Mouse (Mus musculus) spleen, postnatal 36 days (tissue): ENCODE measurements around the gene Uggt1.

ENCODE experiments used
- DNase-seq, 2 experiments: peaks; one replicate each; pipeline ENCODE4 v3.0.0; 2022; ENCODE audit warnings: low spot score in 2 of 2, mixed read lengths in 1 of 2

The Uggt1 gene

GRCm38 (mm10) chr1:36244058-36244827, at the start of gene Uggt1:
TSS of gene Uggt1 (minus strand) at chr1:36244720.
- peak; percentile 93 to 94 for DNase-seq

DNA sequence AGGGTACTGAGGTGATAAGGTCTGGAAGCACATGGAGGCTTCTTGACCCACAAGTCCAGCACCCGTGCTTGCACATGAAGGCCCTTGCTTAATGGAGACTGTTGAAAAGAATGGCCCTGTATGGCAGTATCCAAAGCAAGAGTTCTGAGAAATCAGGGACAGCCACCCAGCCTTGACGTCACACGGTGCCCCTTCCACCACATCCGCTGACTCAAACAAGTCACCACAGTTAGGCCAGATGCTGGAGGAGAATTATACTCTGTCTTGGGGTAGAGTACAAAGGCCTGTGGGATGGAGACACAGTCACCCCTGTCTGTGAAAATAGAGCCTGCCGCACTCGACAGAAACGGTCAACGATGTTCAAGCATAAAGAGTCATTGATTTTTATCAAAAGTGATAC, 49.0 kb upstream of the Uggt1 start:
- DNase-seq: no peak

DNA sequence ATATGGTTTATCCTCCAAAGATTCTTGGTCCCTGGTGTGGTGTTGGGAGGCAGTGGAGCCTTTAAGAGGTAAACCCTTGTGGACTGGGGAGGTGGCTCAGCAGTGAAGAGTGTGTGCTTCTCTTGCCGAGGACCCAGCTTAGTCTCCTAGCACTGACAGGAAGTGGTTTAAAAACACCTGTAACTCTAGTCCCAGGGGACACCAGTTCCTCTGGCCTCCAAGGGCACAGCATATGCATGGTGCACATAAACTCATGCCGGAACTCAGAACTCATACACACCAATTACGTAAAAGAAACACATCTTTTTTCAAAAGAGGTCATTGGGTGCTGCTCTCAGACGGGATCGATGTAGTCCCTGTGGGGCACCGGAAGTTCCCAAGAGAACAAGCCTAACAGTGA, 37.3 kb upstream of the Uggt1 start:
- DNase-seq: peak; percentile 85 to 88

GRCm38 (mm10) chr1:36280938-36281337, 36.4 kb upstream of the Uggt1 start:
- DNase-seq: no peak

DNA sequence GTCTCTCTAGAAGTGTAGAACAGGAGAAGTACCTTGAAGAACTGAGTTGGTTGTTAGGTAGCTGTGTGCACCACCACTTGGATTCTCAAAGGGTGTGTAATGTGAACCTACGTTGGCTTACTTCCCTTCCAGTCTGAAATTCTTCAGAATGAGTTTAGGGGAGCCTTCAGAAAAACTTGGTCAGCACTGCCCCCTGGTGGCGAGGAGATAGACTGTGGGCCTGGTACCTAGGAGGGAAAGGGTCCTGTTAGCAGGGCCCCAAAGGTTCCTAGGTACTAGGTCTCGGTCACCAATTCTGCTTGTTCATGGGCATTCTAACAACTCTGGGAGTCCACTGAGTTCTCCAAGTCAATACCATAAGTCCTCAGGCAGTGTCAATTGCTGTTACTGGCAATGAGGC, 34.7 kb upstream of the Uggt1 start:
- DNase-seq: peak; percentile 80 to 87

DNA sequence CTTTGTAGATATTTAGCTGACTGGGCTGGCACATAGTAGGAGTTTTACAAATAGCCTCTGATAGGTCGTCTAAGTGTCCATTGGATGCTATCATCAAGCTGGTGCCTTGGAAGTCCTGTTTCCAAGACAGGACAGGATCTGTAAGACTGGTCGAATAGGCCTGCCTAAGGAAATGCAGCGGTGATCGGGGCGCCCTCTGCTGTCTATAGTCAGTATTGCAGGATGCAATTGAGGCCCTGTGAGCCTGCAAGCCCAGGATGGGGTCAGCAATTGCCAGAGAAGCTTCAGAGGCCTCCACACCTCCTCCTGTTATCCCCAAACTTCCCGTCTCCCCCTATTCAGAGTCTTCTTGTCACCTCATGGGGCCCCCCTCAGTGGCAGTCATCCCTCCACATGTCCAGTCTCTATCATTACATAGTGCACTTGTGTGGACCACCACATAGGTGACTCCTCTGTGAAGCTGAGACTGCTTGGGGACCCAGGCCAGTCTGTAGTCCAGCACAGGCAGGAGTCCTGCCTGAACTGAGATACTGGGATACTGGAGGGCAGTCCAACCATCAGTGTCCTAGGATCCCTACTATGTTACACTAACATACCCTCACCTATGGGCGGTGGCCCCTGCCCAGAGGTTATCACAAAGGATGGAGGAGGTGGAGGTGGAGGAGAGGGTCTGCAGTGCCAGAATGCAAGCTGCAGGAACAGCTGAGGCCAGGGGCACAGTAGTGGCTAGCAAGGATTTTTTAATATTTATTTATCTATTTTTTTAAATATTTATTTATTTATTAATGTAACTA, 32.9 kb upstream of the Uggt1 start:
- DNase-seq: peak; percentile 76

- no peak for DNase-seq
Observed at GRCm38 (mm10) chr1:36275635-36276389, 31.3 kb upstream of the Uggt1 start.

GRCm38 (mm10) chr1:36274455-36274854, 29.9 kb upstream of the Uggt1 start, which contains the start of gene Neurl3:
TSS of gene Neurl3 (minus strand) at chr1:36274679.
- DNase-seq: no peak

DNA sequence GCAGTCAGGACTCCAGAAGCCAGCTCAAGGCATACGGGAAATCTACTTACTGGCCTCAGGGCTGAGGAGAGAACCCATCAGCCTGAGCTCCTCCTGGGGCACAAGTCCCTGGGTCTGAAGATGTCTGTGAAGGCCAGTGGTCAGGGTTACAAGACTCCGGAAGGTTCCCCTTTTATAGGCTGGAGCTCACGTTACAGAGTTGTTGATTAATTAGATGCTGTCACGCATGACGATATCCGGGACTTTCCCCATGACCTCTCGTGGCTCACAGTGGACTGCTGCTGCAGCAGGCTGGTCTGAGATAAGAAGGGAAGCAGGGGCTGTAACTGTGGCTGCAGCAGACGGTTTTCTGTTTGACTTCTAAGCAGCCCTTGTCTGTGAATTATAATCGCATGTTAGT, 28.8 kb upstream of the Uggt1 start:
- peak; percentile 86 to 90 for DNase-seq

GRCm38 (mm10) chr1:36272546-36272945, 28.0 kb upstream of the Uggt1 start:
- DNase-seq: peak; percentile 83 to 85

DNA sequence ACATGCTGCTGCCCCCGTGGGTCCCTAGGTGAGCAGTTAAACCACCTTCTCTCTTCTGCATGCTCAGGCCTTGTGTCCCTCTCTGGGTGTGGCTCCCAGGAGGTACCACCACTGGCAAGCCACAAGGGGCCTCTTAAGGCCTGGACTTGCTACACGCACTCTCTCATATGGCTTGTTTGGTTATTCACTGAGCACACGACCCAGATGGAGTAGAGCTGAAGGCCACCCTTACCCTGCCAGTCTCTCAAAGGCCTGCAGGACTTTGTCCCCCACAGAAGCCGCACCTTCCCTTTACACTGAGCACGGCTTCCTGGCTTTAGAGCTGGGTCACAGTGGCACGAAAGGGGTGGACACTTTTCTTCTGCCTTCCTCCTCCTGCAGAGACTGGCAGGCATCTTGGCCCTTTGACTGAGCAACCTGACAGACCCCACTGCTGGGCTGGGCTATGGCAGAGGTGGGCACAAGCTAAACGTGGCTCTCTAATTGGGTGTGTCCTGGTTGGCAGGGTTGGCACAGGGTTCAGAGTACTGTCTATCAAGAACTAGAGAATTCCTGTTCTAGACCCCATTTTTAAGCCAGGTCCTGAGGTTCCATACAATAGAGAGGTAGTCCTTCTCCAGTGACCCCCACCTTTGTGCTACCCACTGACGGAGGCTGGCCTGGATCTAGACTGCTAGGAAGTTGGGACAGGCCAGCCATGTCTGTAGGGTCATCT, 27.2 kb upstream of the Uggt1 start:
- peak in 1 of 2 experiments; percentile 31 for DNase-seq

DNA sequence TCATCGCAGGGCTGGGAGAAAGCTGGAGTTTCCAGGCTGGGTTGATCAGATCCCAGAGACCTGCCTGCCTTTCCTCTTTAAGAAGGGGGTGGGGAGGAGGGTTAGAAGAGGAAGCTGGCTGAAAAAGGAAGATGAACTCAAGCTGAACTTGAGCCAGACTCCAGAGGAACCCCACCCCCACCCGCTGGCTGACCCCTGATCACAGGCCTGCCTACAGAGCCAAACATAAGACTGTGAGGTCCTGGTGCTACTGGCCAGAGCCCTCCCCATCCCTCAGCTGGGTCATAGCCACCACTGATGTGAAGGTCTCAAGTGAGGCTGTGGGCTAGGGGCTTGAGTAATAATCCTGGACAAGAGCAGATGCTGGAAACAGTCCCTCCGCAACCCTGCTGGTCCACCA, 26.1 kb upstream of the Uggt1 start:
- no peak for DNase-seq

- no peak for DNase-seq
Observed at GRCm38 (mm10) chr1:36269121-36269795, 24.7 kb upstream of the Uggt1 start.

DNA sequence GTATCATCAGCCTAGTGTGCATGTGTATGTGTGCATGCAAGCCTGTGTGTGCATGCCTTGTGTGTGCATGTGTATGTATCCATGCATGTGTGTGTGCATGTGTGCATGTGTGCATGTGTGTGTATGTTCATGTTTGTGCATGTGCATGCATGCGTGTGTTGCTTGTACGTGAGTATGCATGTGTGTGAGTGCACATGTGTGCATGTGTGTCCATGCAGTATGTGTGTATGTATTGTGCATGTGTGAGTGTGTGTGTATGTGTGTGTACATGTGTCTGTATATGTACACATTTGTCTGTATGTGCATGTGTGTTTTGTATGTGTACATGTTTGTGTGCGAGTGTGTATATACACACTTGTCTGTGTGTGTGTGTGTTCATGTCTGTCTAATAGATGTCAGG, 23.1 kb upstream of the Uggt1 start:
- no peak for DNase-seq

DNA sequence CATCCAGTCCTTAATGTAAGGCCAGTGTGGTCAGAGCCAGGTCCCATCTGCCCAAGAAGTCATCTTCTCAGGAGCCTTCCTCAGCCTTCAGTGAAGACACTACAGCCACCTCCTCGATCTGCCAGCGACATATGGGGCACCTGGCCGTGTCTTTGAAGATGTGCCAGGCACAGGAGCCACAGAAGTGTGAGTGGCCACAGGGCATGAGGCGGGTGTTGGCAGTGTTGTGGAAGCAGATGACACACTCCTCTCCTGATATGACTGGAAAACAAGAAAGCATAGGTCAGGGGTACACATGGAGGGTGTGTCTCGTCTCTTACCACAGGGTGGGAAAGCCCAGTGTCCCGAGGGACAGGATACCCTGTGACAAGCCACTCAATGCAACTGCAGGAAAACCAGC, 21.8 kb upstream of the Uggt1 start:
- DNase-seq: no peak

- peak; percentile 89 to 90 for DNase-seq
Observed at GRCm38 (mm10) chr1:36263833-36264488, 19.4 kb upstream of the Uggt1 start.

- peak; percentile 75 to 78 for DNase-seq
Observed at GRCm38 (mm10) chr1:36261708-36262504, 17.4 kb upstream of the Uggt1 start.

DNA sequence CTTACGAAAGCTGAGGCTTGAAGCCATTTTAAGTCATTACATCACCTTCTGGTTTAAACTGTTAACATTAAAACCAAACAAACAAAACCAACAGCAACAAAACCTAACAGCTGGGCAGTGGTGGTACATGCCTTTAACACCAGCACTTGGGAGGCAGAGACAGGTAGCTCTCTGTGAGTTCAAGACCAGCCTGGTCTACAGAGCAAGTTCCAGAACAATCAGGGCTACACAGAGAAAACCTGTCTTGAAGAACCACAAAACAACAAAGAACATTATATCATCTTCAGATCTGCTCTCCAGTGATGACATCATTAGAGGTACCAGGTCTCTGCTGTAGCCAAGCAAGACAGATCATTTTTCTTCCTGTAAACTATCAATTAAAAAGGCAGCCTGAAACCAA, 15.9 kb upstream of the Uggt1 start:
- no peak for DNase-seq

GRCm38 (mm10) chr1:36259281-36259680, 14.8 kb upstream of the Uggt1 start:
- DNase-seq: no peak

- DNase-seq: no peak
Observed at GRCm38 (mm10) chr1:36258631-36259030, 14.1 kb upstream of the Uggt1 start.
